Mouse (Mus musculus) MEL (cell line): ENCODE results near the gene Atoh8. TPM values are rescaled to one million over a fixed set of nuclear protein-coding genes. Genes with fewer than 3 reads are reported as not detected.

Experiments used
- DNase-seq: peaks from one replicate; pipeline ENCODE4 v3.0.0; 2011; ENCODE audit warnings: low read depth, low spot score
- H3K27ac ChIP-seq: 2 replicates; pipeline ENCODE4 v1.5.1; 2012; ENCODE audit warnings: low read depth, mild to moderate bottlenecking, control low read depth, low read length, moderate library complexity; ENCODE audit not compliant: control insufficient read depth
- H3K27me3 ChIP-seq, 2 experiments: fragments of 150-350 bp in 1 of 2; sonication (generic) in 1 of 2; 2 replicates each; pipeline ENCODE4 v1.6.1; 2012; ENCODE audit warnings: low read length in 2 of 2, mild to moderate bottlenecking in 2 of 2, improper control_type of control experiment in 1 of 2, moderate library complexity in 1 of 2; ENCODE audit not compliant: insufficient read depth in 2 of 2, control insufficient read depth in 1 of 2
- H3K36me3 ChIP-seq, 2 experiments: 2 replicates each; pipeline ENCODE4 v1.6.1; 2012 to 2014; ENCODE audit warnings: low read length in 2 of 2, improper control_type of control experiment in 1 of 2, inconsistent platforms in 1 of 2, mild to moderate bottlenecking in 1 of 2; ENCODE audit not compliant: insufficient read depth in 2 of 2, control insufficient read depth in 1 of 2
- H3K4me1 ChIP-seq, 2 experiments: fragments of 150-350 bp in 1 of 2; sonication (generic) in 1 of 2; 2 replicates each; pipeline ENCODE4 v1.6.1; 2012; ENCODE audit warnings: low read length in 2 of 2, improper control_type of control experiment in 1 of 2, mild to moderate bottlenecking in 1 of 2; ENCODE audit not compliant: insufficient read depth in 2 of 2, control insufficient read depth in 1 of 2
- H3K4me3 ChIP-seq, 2 experiments: fragments of 150-350 bp in 1 of 2; sonication (generic) in 1 of 2; 2 replicates each; pipeline ENCODE4 v1.5.1; 2012; ENCODE audit warnings: low read depth in 2 of 2, low read length in 2 of 2, mild to moderate bottlenecking in 2 of 2, moderate library complexity in 2 of 2, control low read depth in 1 of 2, improper control_type of control experiment in 1 of 2; ENCODE audit not compliant: control insufficient read depth in 1 of 2, insufficient read depth in 1 of 2
- H3K79me2 ChIP-seq: 2 replicates; pipeline ENCODE4 v1.6.1; 2012; ENCODE audit warnings: mild to moderate bottlenecking, low read length, moderate library complexity; ENCODE audit not compliant: control insufficient read depth, poor library complexity, insufficient read depth
- H3K9ac ChIP-seq: 2 replicates; pipeline ENCODE4 v1.6.1; 2012; ENCODE audit warnings: low read depth, mild to moderate bottlenecking, control low read depth, low read length, moderate library complexity; ENCODE audit not compliant: control insufficient read depth, poor library complexity, severe bottlenecking
- H3K9me3 ChIP-seq: fragments of 150-350 bp; sonication (generic); replicated peaks from 2 replicates; pipeline ENCODE4 v1.6.1; 2012; ENCODE audit warnings: mild to moderate bottlenecking, low read length, improper control_type of control experiment, moderate library complexity; ENCODE audit not compliant: insufficient read depth
- CHD2 ChIP-seq: IDR thresholded peaks from 2 replicates; pipeline ENCODE4 v1.6.1; 2011; ENCODE audit warnings: low read length, improper control_type of control experiment
- CTCF ChIP-seq, 3 experiments: IDR thresholded peaks in 2 of 3; conservative IDR thresholded peaks in 1 of 3; 2 replicates each; pipeline ENCODE4 v1.5.1; 2011 to 2012; ENCODE audit warnings: low read length in 3 of 3, low read depth in 2 of 3, mild to moderate bottlenecking in 2 of 3, improper control_type of control experiment in 1 of 3, inconsistent platforms in 1 of 3, mixed read lengths in 1 of 3, moderate library complexity in 1 of 3; ENCODE audit not compliant: control insufficient read depth in 1 of 3, insufficient read depth in 1 of 3, poor library complexity in 1 of 3, severe bottlenecking in 1 of 3
- E2F4 ChIP-seq: IDR thresholded peaks from 2 replicates; pipeline ENCODE4 v1.6.1; 2011; ENCODE audit warnings: low read depth, low read length, improper control_type of control experiment, borderline replicate concordance
- EP300 ChIP-seq, 2 experiments: IDR thresholded peaks; 2 replicates each; pipeline ENCODE4 v1.6.1; 2011; ENCODE audit warnings: improper control_type of control experiment in 2 of 2, low read length in 2 of 2, low read depth in 1 of 2, mild to moderate bottlenecking in 1 of 2
- ETS1 ChIP-seq: IDR thresholded peaks from 2 replicates; pipeline ENCODE4 v1.6.1; 2012; ENCODE audit warnings: low read depth, mild to moderate bottlenecking, inconsistent platforms, low read length, improper control_type of control experiment, moderate library complexity
- GATA1 ChIP-seq: IDR thresholded peaks from 2 replicates; pipeline ENCODE4 v1.6.1; 2011; ENCODE audit warnings: low read depth, low read length, improper control_type of control experiment
- HCFC1 ChIP-seq: IDR thresholded peaks from 2 replicates; pipeline ENCODE4 v1.6.1; 2012; ENCODE audit warnings: low read depth, mild to moderate bottlenecking, inconsistent platforms, low read length, improper control_type of control experiment, moderate library complexity
- MAFK ChIP-seq: IDR thresholded peaks from 2 replicates; pipeline ENCODE4 v1.6.1; 2011; ENCODE audit warnings: low read depth, mild to moderate bottlenecking, low read length, improper control_type of control experiment, borderline replicate concordance
- MEF2A ChIP-seq: IDR thresholded peaks from 2 replicates; pipeline ENCODE4 v1.6.1; 2014; ENCODE audit warnings: low read depth, mild to moderate bottlenecking, inconsistent platforms, low read length, improper control_type of control experiment; ENCODE audit not compliant: poor library complexity, insufficient replicate concordance, severe bottlenecking; ENCODE audit errors: extremely low read depth
- MYC ChIP-seq: IDR thresholded peaks from 2 replicates; pipeline ENCODE4 v1.6.1; 2011; ENCODE audit warnings: low read depth, mild to moderate bottlenecking, low read length, improper control_type of control experiment, moderate library complexity
- NRF1 ChIP-seq: IDR thresholded peaks from 2 replicates; pipeline ENCODE4 v1.6.1; 2014; ENCODE audit warnings: low read depth, mild to moderate bottlenecking, inconsistent platforms, low read length, improper control_type of control experiment, moderate library complexity; ENCODE audit not compliant: poor library complexity, insufficient read depth, severe bottlenecking
- POLR2A ChIP-seq, 2 experiments: IDR thresholded peaks; 2 replicates each; pipeline ENCODE4 v1.6.1; 2011 to 2012; ENCODE audit warnings: low read length in 2 of 2, mild to moderate bottlenecking in 2 of 2, control low read depth in 1 of 2, improper control_type of control experiment in 1 of 2, low read depth in 1 of 2, moderate library complexity in 1 of 2; ENCODE audit not compliant: control insufficient read depth in 1 of 2, insufficient read depth in 1 of 2, poor library complexity in 1 of 2
- POLR2AphosphoS2 ChIP-seq: IDR thresholded peaks from 2 replicates; pipeline ENCODE4 v1.6.1; 2011; ENCODE audit warnings: low read length, improper control_type of control experiment
- POLR2AphosphoS5 ChIP-seq: IDR thresholded peaks from 2 replicates; pipeline ENCODE4 v1.6.1; 2012; ENCODE audit warnings: low read depth, borderline replicate concordance, mild to moderate bottlenecking, inconsistent platforms, low read length, moderate library complexity, mixed read lengths
- RAD21 ChIP-seq: IDR thresholded peaks from 2 replicates; pipeline ENCODE4 v1.6.1; 2011; ENCODE audit warnings: mild to moderate bottlenecking, low read depth, low read length, improper control_type of control experiment
- RCOR1 ChIP-seq: IDR thresholded peaks from 2 replicates; pipeline ENCODE4 v1.6.1; 2012; ENCODE audit warnings: low read depth, mild to moderate bottlenecking, inconsistent platforms, low read length, improper control_type of control experiment
- SMC3 ChIP-seq: IDR thresholded peaks from 2 replicates; pipeline ENCODE4 v1.6.1; 2011; ENCODE audit warnings: low read depth, low read length, improper control_type of control experiment
- TCF12 ChIP-seq: IDR thresholded peaks from 2 replicates; pipeline ENCODE4 v1.6.1; 2014; ENCODE audit warnings: low read depth, mild to moderate bottlenecking, inconsistent platforms, low read length, improper control_type of control experiment, moderate library complexity
- UBTF ChIP-seq: IDR thresholded peaks from 2 replicates; pipeline ENCODE4 v1.6.1; 2012; ENCODE audit warnings: low read depth, mild to moderate bottlenecking, inconsistent platforms, low read length, improper control_type of control experiment, moderate library complexity, borderline replicate concordance; ENCODE audit not compliant: insufficient read depth
- USF2 ChIP-seq, 2 experiments: IDR thresholded peaks; 2 replicates each; pipeline ENCODE4 v1.6.1; 2011 to 2012; ENCODE audit warnings: improper control_type of control experiment in 2 of 2, low read length in 2 of 2, borderline replicate concordance in 1 of 2, inconsistent platforms in 1 of 2, low read depth in 1 of 2, mild to moderate bottlenecking in 1 of 2; ENCODE audit not compliant: insufficient read depth in 1 of 2
- ZC3H11A ChIP-seq: IDR thresholded peaks from 2 replicates; pipeline ENCODE4 v1.6.1; 2012; ENCODE audit warnings: low read depth, mild to moderate bottlenecking, inconsistent platforms, low read length, improper control_type of control experiment
- ZMIZ1 ChIP-seq: IDR thresholded peaks from 2 replicates; pipeline ENCODE4 v1.6.1; 2012; ENCODE audit warnings: low read depth, mild to moderate bottlenecking, inconsistent platforms, low read length, improper control_type of control experiment, moderate library complexity
- ZNF384 ChIP-seq: IDR thresholded peaks from 2 replicates; pipeline ENCODE4 v1.6.1; 2012; ENCODE audit warnings: low read depth, mild to moderate bottlenecking, inconsistent platforms, low read length, improper control_type of control experiment
- polyA plus RNA-seq, 2 experiments: library from polyadenylated mRNA; stranded (reverse) in 1 of 2; unstranded in 1 of 2; fragments of >175 nt in 1 of 2; fragments of >200 nt in 1 of 2; gene quantifications; 2 replicates each; pipeline versions ENCODE4 v1.2.1 to v1.2.4; 2012; ENCODE audit warnings: low replicate concordance in 2 of 2, low read depth in 1 of 2; ENCODE audit not compliant: insufficient read length in 2 of 2, insufficient read depth in 1 of 2, missing spikeins in 1 of 2
- total RNA-seq: library from RNA; depleted of rRNA; stranded (reverse); fragments of 300-350 nt; gene quantifications from 2 replicates; pipeline ENCODE4 v1.2.3, GENCODE M21; 2012

Gene Atoh8
- total and polyA plus RNA-seq, 3 experiments = not detected

- Histone ChIP-seq H3K4me1 (no peaks in the 10 kb centered on the region), H3K9me3 (no peaks in the 10 kb centered on the region), H3K9ac (no peak overlapping the region), H3K79me2 (no peaks in the 10 kb centered on the region), H3K36me3 (no peaks in the 10 kb centered on the region), H3K4me3 (no peak overlapping the region), H3K27me3 (peaks cover 11 to 16% of the 10 kb centered on the region in 2 experiments), H3K27ac (no peak overlapping the region)
- no peak for DNase-seq
- TF ChIP-seq MAFK (no peak), NRF1 (no peak), ZC3H11A (no peak), USF2 (IDR thresholded peaks at IDR 0.05; ENCODE audit: borderline replicate concordance in 1 of 2, insufficient read depth in 1 of 2, low read depth in 1 of 2, low read length in 2 of 2) (no peak), POLR2AphosphoS2 (no peak), UBTF (no peak), TCF12 (no peak), HCFC1 (no peak), RAD21 (no peak), ETS1 (no peak), E2F4 (no peak), POLR2A (IDR thresholded peaks at IDR 0.05; ENCODE audit: control insufficient read depth in 1 of 2, insufficient read depth in 1 of 2, low read depth in 1 of 2, low read length in 2 of 2, poor library complexity in 1 of 2) (no peak), CHD2 (no peak), MYC (no peak), GATA1 (no peak), EP300 (IDR thresholded peaks at IDR 0.05; ENCODE audit: low read depth in 1 of 2, low read length in 2 of 2) (no peak), SMC3 (no peak)
These were observed 9.7 kb downstream of the Atoh8 start for GRCm38 (mm10) chr6:72225686-72226085.

- Histone ChIP-seq H3K4me3 (no peak overlapping the region), H3K27me3 (peaks cover 18 to 23% of the 10 kb centered on the region in 2 experiments), H3K27ac (no peak overlapping the region), H3K4me1 (no peaks in the 10 kb centered on the region), H3K9me3 (no peaks in the 10 kb centered on the region), H3K79me2 (no peaks in the 10 kb centered on the region), H3K9ac (no peak overlapping the region)
- TF ChIP-seq ZC3H11A (no peak), MEF2A (no peak), ZNF384 (no peak), CTCF (IDR thresholded peaks at IDR 0.05 in 2 of 3, conservative IDR thresholded peaks at IDR 0.05 in 1 of 3; ENCODE audit: control insufficient read depth in 1 of 3, insufficient read depth in 1 of 3, low read depth in 2 of 3, low read length in 3 of 3, poor library complexity in 1 of 3, severe bottlenecking in 1 of 3) (no peak), RCOR1 (no peak), GATA1 (no peak), ZMIZ1 (no peak), EP300 (IDR thresholded peaks at IDR 0.05; ENCODE audit: low read depth in 1 of 2, low read length in 2 of 2) (no peak), POLR2AphosphoS5 (no peak)
- TF ChIP-seq, all 39 proteins: peak for 0
- no peak for DNase-seq
- H3K36me3 ChIP-seq = no peaks in the 10 kb centered on the region
These were observed 11.5 kb downstream of the Atoh8 start for GRCm38 (mm10) chr6:72223892-72224291.
